Mouse (Mus musculus): ENCODE measurements around the gene Cfap58.

Gene Cfap58

DNA sequence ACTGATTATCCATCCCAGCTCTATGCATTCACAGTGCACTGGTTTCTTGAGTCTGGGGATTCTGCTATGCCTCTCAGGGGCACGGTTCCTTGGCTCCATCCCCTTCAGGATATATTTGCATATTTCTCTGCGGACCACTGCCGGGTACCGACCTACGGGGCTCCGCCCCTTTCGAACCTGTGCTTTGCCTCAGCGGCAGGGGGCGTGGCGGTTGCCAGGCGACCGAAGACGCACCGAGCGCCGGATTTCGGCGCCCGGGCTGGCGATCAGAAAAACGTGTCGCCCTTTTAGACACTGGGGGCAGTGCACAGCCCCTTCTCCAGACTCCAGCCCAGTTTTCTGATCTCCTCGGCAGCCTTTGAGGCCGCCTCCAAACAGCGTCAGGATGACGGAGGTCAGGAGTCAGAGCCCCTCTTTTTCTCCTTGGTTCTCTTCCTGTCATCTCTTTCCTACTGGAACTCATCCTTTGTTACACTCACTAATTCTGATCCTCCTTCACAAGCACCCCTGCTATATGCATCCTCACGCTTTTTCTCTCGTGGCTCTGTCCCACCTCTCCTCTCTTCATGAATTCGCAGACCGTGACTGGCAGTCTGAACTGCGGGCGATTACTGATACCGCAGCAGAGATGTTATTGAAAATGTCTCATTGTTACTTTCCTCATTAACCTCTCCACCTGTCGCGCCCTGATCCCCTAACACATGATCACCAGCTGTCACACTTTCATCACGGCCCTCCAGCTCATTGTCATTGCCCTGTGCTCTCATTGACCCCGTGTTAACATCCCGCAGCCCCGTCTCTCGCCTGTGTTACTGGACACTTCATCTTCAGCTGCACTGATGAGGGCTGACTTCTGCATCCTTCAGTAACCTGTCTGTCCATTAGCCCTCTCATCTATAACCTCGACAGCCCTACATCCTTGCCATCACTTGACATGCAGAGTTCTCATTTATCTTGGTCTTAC lies at the start of gene Cfap58:
Gene Cfap58 (plus strand): TSS at position 233 of the 964 bp plus-strand sequence.
- no peak for DNase-seq

DNA sequence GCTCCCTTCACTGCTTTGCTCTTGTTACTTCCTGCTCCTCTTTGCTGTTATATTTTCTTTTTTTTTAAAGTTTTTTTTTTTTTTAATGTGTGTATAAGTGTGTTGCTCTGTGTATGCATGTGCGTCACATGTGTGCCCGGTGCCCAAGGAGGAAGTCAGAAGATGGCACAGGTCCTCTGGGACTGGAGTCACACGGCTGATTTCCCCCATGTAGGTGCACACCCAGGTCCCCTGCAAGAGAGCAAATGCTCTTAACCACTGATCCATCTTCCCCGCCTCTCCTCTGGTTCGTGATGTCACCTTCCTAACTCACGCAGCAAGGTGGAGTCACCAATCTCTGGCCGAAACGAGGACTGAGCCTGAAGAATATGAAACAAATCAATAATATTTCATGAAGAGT lies 49.4 kb upstream of the Cfap58 start:
- no peak for DNase-seq

DNA sequence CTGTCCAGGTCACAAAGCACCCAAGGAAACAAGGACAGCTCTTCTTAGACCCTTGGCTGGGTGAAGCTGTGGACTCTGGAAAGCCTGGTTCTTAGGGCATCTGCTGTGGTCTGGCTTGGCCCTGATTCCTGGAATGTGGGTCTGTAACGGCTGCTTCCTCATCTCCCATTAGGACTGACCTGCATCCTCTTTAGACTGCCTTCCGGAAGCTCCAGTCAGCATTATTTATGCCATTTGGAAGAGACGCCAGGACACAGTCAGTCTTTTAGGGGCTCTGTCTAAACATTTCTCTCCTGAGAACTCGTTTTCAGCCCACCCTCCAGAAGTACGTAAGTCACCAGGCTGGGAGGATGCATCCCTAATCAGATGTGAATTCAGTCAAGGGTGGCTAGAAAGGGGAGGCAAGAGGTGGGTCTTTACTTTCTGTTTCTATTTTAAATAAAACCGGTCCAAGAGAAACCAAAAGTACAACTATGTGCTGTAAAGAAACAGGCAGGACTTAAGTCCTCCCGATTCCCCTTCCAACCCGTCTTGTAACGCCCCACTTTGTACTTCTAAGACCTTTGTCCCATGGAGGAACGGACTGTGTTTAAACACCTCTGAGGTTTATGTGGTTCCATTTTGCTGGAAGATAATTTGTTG lies 46.9 kb upstream of the Cfap58 start:
- DNase-seq, result peak; percentile 76

GRCm38 (mm10) chr19:47891562-47892312 lies 45.7 kb upstream of the Cfap58 start:
- peak; percentile 69 for DNase-seq

- DNase-seq, result no peak
Measured at GRCm38 (mm10) chr19:47893092-47893491, 44.4 kb upstream of the Cfap58 start.

DNA sequence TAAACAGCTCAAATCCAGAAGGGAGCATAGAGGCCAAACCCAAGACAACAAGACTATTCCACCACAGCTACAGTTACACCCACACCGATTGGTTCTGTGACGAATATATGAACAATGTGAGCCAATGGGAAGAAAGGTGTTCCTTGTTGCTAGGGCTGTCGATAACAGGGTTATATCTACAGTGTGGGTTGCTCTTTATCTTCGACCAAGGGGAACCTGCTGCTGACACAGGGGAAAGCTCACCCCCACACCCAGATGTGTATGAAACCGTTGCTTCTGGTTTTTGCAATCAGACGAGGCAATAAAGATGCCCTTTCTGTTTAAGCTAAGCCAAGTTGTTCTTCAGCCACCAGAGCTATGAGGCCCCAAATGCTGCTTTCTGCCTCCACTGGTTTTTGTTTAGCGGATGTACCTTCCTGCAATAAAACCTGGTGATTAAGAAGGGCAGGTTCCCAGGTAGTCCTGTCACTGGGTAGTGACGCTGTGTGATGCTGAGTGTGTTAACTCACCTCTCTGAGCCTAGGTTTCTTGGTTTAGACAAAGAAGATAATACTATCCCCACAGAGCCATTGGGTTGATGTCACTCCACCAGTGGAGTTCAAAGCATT lies 38.9 kb upstream of the Cfap58 start:
- no peak for DNase-seq

GRCm38 (mm10) chr19:47900012-47900411 lies 37.5 kb upstream of the Cfap58 start:
- no peak for DNase-seq

GRCm38 (mm10) chr19:47900558-47900957 lies 36.9 kb upstream of the Cfap58 start:
- no peak for DNase-seq

DNA sequence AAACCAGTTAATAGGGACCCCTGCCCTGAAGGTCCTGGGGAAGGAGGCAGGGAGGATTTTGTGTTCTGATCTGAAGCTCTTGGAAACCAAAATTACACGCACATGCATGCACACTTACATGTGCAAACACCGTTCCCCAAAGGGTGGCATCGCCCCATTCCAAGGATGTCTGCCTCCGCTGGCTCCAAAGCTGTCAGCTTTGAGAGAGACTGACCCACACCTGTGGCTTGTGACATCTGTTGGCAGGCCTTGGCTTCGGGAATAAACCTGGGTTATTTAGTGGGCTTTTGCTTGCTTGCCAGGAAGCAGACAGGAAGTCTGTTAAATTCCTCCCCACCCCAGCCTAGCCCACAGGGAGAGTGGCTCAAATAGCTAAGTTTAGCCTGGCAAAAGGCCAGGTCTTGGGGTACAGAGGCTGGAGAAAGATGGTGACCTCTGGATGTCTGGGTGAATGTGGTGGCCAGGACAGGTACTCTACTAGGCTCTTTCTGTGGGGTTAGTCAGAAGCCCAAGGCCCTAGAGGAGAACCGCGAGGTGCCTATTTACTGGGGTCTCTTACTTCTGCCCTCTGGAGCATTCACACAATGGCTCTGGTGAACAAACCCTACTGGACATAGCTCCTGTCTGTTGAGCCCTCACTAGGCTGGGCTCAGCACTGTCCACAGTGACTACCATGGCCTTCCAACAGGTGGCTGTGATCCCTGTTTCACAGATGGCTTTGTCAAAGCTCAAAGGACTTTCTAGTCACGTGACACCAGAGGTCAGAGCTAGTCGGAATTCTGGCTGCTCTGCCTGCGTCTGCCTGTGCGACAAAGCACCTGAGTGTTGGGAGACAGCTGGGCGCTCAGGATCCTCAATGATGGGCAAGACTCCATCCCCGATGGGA lies 34.9 kb upstream of the Cfap58 start:
- DNase-seq, result peak; percentile 75

GRCm38 (mm10) chr19:47903679-47904078 lies 33.8 kb upstream of the Cfap58 start:
- no peak for DNase-seq

DNA sequence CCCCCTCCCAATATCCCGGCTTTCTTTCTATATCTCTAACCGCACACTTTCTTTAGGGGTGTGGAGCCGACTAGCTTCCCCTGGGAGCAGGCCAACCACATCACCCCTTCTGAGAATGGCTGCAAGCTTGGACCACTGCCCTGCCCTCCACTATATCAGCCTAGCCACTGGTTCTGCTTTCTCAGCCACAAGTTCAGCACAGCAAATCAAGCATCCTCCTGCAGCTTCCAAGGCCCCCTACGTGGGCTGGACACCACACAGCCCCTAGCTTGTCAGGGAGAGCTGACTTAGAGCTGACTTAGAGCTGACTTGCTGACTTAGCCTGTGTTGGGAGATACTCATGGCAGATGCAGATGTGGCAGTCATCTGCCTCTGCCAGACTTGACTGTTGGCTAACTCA lies 32.4 kb upstream of the Cfap58 start:
- DNase-seq, result no peak

GRCm38 (mm10) chr19:47905603-47906002 lies 31.9 kb upstream of the Cfap58 start:
- no peak for DNase-seq

- DNase-seq, result peak; percentile 71
Measured at GRCm38 (mm10) chr19:47907596-47907995, 29.9 kb upstream of the Cfap58 start.

DNA sequence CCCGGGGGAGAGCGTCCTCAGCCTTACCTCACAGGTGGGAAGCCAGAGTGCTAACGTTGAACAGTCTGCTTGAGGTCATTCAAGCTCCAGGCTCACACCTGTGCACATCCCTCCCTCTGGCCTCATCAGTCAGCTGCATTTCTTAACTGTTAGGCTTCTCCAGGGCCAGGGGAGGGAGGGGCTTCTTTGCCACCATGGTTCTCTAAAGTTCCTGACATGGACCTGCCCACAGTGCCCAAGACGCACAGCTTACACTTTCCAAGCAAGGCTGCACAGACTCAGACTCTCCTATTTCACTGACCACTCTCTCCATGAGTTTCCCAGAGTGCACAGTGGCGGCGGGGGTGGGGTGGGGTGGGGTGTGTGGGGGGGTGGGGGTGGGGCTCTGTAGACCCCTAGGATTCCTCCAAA lies 28.5 kb upstream of the Cfap58 start:
- DNase-seq, result no peak

GRCm38 (mm10) chr19:47909387-47910116 lies 27.9 kb upstream of the Cfap58 start:
- DNase-seq, result peak; percentile 38

DNA sequence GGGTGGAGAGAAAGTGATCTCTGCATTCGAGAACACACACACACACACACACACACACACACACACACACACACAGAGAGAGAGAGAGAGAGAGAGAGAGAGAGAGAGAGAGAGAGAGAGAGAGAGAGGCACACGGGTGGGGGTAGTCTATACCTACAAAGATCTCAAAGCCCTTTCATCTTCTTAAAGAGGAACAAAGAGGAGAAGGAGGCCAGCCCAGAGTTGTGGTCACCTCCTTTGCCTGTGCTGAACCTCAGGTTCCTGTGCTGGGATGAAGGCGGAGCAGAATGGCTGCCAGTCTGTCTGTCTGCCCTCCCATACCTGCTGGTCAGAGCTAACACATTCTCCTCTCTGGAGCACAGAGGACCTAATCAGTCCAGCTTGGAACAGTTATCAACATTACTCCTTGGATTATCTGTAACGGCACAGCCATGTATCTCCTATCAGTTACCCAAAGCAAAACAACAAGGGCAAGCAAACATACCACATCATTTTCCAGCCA lies 27.3 kb upstream of the Cfap58 start:
- no peak for DNase-seq

- no peak for DNase-seq
Measured at GRCm38 (mm10) chr19:47910751-47911150, 26.7 kb upstream of the Cfap58 start.

GRCm38 (mm10) chr19:47913344-47913743 lies 24.1 kb upstream of the Cfap58 start:
- no peak for DNase-seq

DNA sequence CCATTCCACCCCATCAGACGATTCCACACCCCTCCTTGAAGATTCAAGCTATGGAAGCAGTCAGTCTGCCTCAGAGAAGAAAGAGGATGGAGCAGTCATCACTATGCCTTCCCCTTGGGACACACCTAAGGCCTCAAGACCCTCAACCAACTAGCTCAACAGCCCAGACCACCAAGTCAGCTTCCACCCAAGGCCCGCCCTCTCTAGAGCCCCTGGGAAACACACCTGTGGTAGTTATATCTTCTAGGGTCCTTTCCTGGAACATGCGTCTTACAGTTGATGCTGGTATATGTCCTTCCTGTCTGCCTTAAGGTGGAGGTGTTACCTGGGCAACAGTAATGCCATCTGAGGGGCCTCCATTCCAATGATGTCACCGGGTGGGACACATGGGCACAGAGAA lies 23.3 kb upstream of the Cfap58 start:
- no peak for DNase-seq

DNA sequence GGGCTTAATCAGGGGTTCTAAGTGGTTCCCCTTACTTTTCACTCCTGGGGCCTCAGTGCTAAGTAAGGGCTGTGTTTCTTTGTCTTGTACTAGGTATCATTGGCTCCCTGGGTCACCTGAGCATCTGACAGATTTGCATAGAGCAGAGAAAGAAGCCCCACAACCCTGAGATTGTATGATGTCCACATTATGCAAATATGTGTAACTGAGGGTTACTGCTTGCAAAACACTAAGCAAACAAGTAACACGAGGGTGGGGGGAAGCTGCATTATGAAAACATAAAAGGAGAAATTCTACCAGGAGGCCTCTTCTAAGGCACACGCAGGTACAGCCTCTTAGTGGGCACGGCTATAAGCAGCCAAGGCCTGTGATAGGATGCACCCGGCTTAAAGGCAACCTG lies 22.2 kb upstream of the Cfap58 start:
- no peak for DNase-seq

- no peak for DNase-seq
Measured at GRCm38 (mm10) chr19:47917396-47917795, 20.1 kb upstream of the Cfap58 start.
